ENCODE assay signal across 10 mouse cellular contexts in genomic region chr12:77092741-77093140, GRCm38 (mm10).
DNase-seq lines count a peak whose midpoint lies in the region; ATAC-seq lines count a peak whose summit lies in the region.
"Had no signal": no experiment of that assay in that cellular context is flagged by ENCODE, and none has a peak within 500 bp of the region (broad histone marks: within the 10 kb centered on the region; RNA-seq: fewer than 3 reads in every experiment).

No protein-coding gene starts in this region.

- no peak overlapping the region for H3K4me2 ChIP-seq in intestine, embryonic 14.5 days (ENCODE audit: low read length)
- no peak overlapping the region for H3K4me2 ChIP-seq in intestine, embryonic 15.5 days (replicated peaks)
- H3K4me2 ChIP-seq: embryonic facial prominence, embryonic 15.5 days had no signal

- no peak overlapping the region for H3K9ac ChIP-seq in intestine, embryonic 14.5 days (ENCODE audit: low read length)
- no peak overlapping the region for H3K9ac ChIP-seq in intestine, embryonic 15.5 days
- H3K9ac ChIP-seq: embryonic facial prominence, embryonic 15.5 days had no signal

- ATAC-seq in intestine, embryonic 14.5 days (replicated peaks; ENCODE audit: low FRiP score, low TSS enrichment, low read depth) = no peak
- ATAC-seq in intestine, embryonic 15.5 days = no peak
- ATAC-seq: midbrain, embryonic 16.5 days had no signal

- no peak overlapping the region for H3K4me3 ChIP-seq in intestine, embryonic 14.5 days (ENCODE audit: low read depth, low read length)
- no peak overlapping the region for H3K4me3 ChIP-seq in intestine, embryonic 15.5 days (replicated peaks)
- H3K4me3 ChIP-seq: embryonic facial prominence, embryonic 15.5 days had no signal

- H3K27ac ChIP-seq in intestine, embryonic 14.5 days (ENCODE audit: low read depth) = no peak overlapping the region
- no peak overlapping the region for H3K27ac ChIP-seq in intestine, embryonic 15.5 days
- H3K27ac ChIP-seq: embryonic facial prominence, embryonic 15.5 days had no signal

- H3K9me3 ChIP-seq in intestine, embryonic 14.5 days (ENCODE audit: control insufficient read depth, low read length) = no peaks in the 10 kb centered on the region
- no peaks in the 10 kb centered on the region for H3K9me3 ChIP-seq in intestine, embryonic 15.5 days
- H3K9me3 ChIP-seq: embryonic facial prominence, embryonic 15.5 days had no signal

- H3K27me3 ChIP-seq in intestine, embryonic 14.5 days (replicated peaks; ENCODE audit: control insufficient read depth, insufficient read depth, low read length) = no peaks in the 10 kb centered on the region
- H3K27me3 ChIP-seq in intestine, embryonic 15.5 days (replicated peaks) = no peaks in the 10 kb centered on the region
- H3K27me3 ChIP-seq: embryonic facial prominence, embryonic 15.5 days had no signal

- no peaks in the 10 kb centered on the region for H3K36me3 ChIP-seq in intestine, embryonic 14.5 days (ENCODE audit: control insufficient read depth, insufficient read depth, low read length)
- H3K36me3 ChIP-seq in intestine, embryonic 15.5 days = no peaks in the 10 kb centered on the region
- H3K36me3 ChIP-seq: embryonic facial prominence, embryonic 15.5 days had no signal

- DNase-seq in intestine, embryonic 14.5 days (ENCODE audit: low spot score) = peak; percentile 52
- peak; percentile 39 for DNase-seq in NIH3T3 (ENCODE audit: low read depth)
- peak; percentile 68 to 75 for DNase-seq in cerebellum, postnatal 14 days
- peak; percentile 27 to 49 for DNase-seq in left cerebral cortex, postnatal 14 days (ENCODE audit: low spot score in 2 of 2)
- no peak for DNase-seq in thymus, postnatal 36 days
- no peak for DNase-seq in gastrocnemius, adult 8-10 months (ENCODE audit: low spot score in 2 of 2)
- DNase-seq in embryo, embryonic 11 days = no peak

- 40% methylated on average over 3 of the region's 3 CpGs for WGBS in intestine, embryonic 14.5 days
- 39% methylated on average over 3 of the region's 3 CpGs for WGBS in intestine, embryonic 15.5 days

- H3K4me1 ChIP-seq in intestine, embryonic 14.5 days (replicated peaks; ENCODE audit: control insufficient read depth, insufficient read depth, low read length) = peaks cover 8% of the 10 kb centered on the region; the same call in 1 of the 2 replicates
- peaks cover 11% of the 10 kb centered on the region for H3K4me1 ChIP-seq in intestine, embryonic 15.5 days (replicated peaks)

- intact Hi-C loops in left cerebral cortex, postnatal 14 days (cut with DNase I) = no loop called here

Comparison
In these comparisons a context has a peak if more than half of its experiments do, and no peak if none do; other contexts are left out.
1. DNase-seq: peak in intestine, embryonic 14.5 days (single experiment), NIH3T3 (single experiment), cerebellum, postnatal 14 days (2 of 2) and left cerebral cortex, postnatal 14 days (2 of 2); none in thymus, postnatal 36 days (0 of 2), gastrocnemius, adult 8-10 months (0 of 2) and embryo, embryonic 11 days (single experiment).